Mouse (Mus musculus) liver, adult 2 months (tissue): ENCODE data around the gene Dlst.

Experiments used
- CTCF ChIP-seq: fragments of 200-500 bp; IDR thresholded peaks from 2 replicates; pipeline ENCODE4 v1.5.1; 2011; ENCODE audit warnings: low read depth, low read length, control low read depth
- POLR2A ChIP-seq: fragments of 200-500 bp; IDR thresholded peaks from 2 replicates; pipeline ENCODE4 v1.6.1; 2011; ENCODE audit warnings: low read length, control low read depth; ENCODE audit not compliant: insufficient read depth; ENCODE audit errors: extremely low read depth

- TF ChIP-seq CTCF (no peak), POLR2A (no peak)
These were observed 5.8 kb upstream of the Dlst start for GRCm38 (mm10) chr12:85104789-85105188.
